Mouse (Mus musculus) adrenal gland, postnatal 14 days (tissue): ENCODE data around the gene Cnot11. TPM values are rescaled to one million over a fixed set of nuclear protein-coding genes. Genes with fewer than 3 reads are reported as not detected.
"Not testable (repeated sequence)": the region's sequence is repeated elsewhere in the genome, so short reads cannot be mapped to it uniquely, and the experiment has no call there.

ENCODE experiments used
- DNase-seq: peaks from one replicate; pipeline ENCODE4 v3.0.0; 2021; ENCODE audit warnings: mixed read lengths
- total RNA-seq: library from RNA; stranded (reverse); gene quantifications from 2 replicates; pipeline ENCODE4 v1.2.3, GENCODE M21; 2021

The Cnot11 gene
- total RNA-seq, 1 experiment from 2014 or later: 17.4 TPM

GRCm38 (mm10) chr1:39579139-39579538 lies 44.3 kb downstream of the Cnot11 start:
- DNase-seq: no peak

DNA sequence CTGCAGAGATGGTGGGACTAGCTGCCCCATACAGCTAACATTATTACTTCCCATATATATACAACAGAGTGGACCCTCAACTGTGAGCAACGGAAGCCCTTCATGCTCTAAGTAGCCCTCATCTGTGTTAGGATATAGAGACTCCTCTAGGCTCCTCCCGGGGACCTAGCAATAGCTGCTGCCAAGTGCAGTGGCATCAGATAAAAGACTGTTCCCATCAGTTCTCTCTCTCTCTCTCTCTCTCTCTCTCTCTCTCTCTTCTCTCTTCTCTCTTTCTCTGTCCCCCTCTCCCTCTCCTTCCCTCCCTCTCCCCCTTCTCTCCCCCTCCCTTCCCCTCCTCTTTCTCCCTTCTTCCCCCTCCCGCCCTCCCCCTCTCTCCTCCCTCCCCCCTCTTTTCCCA lies 46.4 kb downstream of the Cnot11 start:
- DNase-seq: no peak

GRCm38 (mm10) chr1:39583173-39583572 lies 48.4 kb downstream of the Cnot11 start:
- DNase-seq: no peak

- DNase-seq: no peak
Observed at GRCm38 (mm10) chr1:39585416-39585815, 50.6 kb downstream of the Cnot11 start.

GRCm38 (mm10) chr1:39590193-39590592 lies 55.4 kb downstream of the Cnot11 start:
- no peak for DNase-seq

DNA sequence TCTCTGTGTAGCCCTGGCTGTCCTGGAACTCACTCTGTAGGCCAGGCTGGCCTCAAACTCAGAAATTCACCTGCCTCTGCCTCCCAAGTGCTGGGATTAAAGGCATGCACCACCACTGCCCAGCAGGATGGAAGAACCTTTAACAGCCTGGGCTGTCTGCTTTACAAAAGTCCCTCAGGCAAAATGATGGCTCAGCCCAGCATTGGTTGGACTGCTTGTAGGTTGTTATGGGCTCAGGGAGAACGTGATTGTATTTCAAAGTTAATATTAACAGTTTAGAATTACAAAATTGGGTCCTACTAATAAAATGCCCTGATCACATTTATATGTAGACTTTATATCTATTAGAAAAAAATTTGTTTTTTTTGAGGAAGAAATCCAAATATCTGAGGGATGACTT lies 56.8 kb downstream of the Cnot11 start:
- DNase-seq: not testable (repeated sequence)

GRCm38 (mm10) chr1:39592090-39592489 lies 57.3 kb downstream of the Cnot11 start:
- no peak for DNase-seq

DNA sequence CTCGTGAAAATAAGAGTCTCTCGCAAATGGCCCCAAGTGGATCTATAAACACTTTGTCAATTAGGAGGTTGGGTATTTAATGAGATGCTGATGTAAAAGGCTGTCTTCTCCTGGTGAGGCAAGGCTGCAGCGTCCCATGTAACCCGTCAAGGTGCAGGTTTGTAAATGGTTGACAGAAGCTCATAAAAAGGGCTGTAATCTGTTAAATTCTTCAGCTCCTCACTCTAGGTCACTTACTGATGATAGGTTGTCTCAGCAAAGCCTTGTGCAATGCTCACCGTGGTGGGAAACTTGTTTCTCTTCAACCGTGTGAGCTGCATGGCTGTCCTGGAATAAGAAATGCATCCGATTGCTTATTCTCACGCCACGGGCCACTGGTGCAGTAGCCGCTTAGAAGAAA lies 59.0 kb downstream of the Cnot11 start:
- no peak for DNase-seq

Other genes starting within 250 kb of the Cnot11 start
- gene Rpl31, start 167.2 kb upstream of the Cnot11 start, total RNA-seq: 875 and 1,080 TPM in 2 replicates
- 9.3 and 10.6 TPM in 2 replicates for gene Tbc1d8, start 56.2 kb upstream of the Cnot11 start, total RNA-seq
- gene Rnf149, start 42.4 kb downstream of the Cnot11 start, total RNA-seq: 38.4 and 40.1 TPM in 2 replicates
- gene Creg2, start 116.5 kb downstream of the Cnot11 start, total RNA-seq: 0.04 and 0.86 TPM in 2 replicates
- gene Rfx8, start 186.0 kb downstream of the Cnot11 start, total RNA-seq: 0.15 TPM in 1 of 2 replicates, not detected in the other